Mouse (Mus musculus) lung, postnatal 0 days (tissue): ENCODE measurements around the gene Gnb1l.

Experiments
- CTCF ChIP-seq: IDR thresholded peaks from 2 replicates; pipeline ENCODE4 v1.5.1; 2016; ENCODE audit warnings: antibody characterized with exemption, mild to moderate bottlenecking
- EP300 ChIP-seq: IDR thresholded peaks from 2 replicates; pipeline ENCODE4 v1.6.1; 2016; ENCODE audit warnings: antibody characterized with exemption, mild to moderate bottlenecking, control low read depth

GRCm38 (mm10) chr16:18453846-18454245, 44.7 kb upstream of the Gnb1l start:
- TF ChIP-seq CTCF (no peak), EP300 (no peak)
